Mouse (Mus musculus): ENCODE results near the gene Senp8. TPM values are rescaled to one million over a fixed set of nuclear protein-coding genes. Genes with fewer than 3 reads are reported as not detected.
"Not testable (repeated sequence)": the region's sequence is repeated elsewhere in the genome, so short reads cannot be mapped to it uniquely, and the experiment has no call there.

Gene Senp8
- total RNA-seq (2021): 1 to 10 TPM; 4.8 to 7.5 TPM
- long read RNA-seq, experiment 1, partial matches to known transcripts: 0 of 4 reads
- long read RNA-seq, experiment 1, other reads (novel, unspliced or antisense): 0 of 4 reads
- long read RNA-seq, experiment 2, partial matches to known transcripts: 1 of 7 reads
- long read RNA-seq, experiment 2, other reads (novel, unspliced or antisense): 2 of 7 reads

DNA sequence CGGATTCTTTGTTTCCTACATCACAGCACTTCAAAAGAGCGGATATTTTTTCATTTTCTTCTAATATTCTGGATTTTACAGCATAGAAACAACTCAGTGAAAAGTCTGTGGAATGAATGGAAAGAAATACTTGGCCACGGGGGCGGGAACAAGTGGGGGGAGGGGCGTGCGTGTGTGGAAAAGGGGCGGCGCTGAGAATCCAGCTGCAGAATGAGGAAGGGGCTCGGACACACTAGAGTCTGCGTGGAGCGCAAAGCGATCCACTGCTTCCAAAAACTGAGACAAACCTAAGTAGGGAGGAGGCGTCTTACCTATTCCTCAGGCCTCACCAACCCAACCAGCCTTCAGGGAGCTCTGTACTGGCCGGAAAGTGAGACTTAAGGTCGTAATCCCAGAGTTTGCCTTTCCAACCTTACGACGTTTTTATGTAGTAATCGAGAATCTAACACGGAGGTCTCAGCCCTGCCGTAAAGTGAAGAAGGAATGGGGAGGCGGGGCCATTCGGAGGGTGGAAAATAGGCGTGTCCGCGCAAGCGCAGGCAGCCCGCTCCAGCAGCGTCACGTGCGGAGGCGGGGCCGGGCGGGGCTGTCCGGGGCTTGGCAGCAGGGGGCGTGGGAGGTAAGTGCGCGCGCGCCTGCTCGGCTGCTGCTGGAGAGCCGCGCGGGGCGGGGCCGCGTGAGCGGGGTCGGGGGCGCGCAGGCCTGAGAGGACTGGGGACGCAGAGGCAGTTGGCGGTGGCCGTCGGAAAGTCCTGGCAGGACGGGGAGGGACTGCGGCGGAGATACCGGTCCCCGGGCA is at the start of gene Senp8, which contains the start of gene Myo9a:
Senp8 (minus strand) TSS at position 444 of the 799 bp plus-strand sequence.
Myo9a (plus strand) TSS at position 630 of the 799 bp plus-strand sequence.
- DNase-seq (ENCODE audit: low spot score in 2 of 2): peak; percentile 99
- intact Hi-C loops (cut with DNase I): loop anchor here (5.0 kb wide), 1 partner anchor 58 kb away; no protein-coding TSS in a partner anchor

DNA sequence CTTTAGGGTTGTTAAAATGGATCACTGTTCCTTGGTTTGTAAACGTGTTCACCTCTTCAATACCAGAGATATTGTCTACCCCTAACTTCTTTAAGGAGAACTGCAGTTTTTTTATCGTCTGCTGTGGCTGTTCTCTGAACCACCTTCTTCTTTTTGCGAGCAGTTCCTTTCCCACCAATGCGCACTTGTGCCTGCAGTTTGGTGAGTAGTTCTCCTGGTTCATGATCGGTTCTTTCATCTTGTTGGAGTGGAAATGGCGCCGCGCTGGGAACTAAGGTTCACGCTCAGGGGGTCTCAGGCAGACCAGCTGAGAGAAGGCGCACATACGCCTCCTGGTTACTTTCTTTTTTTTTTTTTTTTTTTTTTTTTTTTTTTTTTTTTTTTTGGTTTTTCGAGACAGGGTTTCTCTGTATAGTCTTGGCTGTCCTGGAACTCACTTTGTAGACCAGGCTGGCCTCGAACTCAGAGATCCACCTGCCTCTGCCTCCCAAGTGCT is 16.5 kb upstream of the Senp8 start:
- intact Hi-C loops (cut with DNase I); DNase-seq (ENCODE audit: low spot score in 2 of 2): not testable (repeated sequence)

DNA sequence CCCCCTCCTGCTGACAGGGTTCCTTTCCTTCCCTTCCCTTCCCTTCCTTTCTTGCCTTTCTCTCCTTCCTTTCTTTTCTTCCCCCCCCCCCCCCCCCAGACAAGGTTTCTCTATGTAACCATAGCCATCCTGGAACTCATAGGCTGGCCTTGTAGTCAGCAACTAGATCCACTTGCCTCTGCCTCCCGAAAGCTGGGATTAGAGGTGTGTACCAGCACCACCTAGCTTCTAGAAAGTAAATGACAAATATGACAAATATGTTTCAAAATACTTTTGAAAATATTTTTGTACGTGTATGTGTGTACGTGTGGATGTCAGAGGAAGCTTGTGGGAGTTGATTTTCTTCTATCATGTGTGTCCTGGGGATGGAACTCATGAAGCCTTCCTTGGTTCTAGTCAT is 10.0 kb upstream of the Senp8 start:
- no peak for DNase-seq (ENCODE audit: low spot score in 2 of 2)
- intact Hi-C loops (cut with DNase I): no loop called here

GRCm38 (mm10) chr9:59757016-59757415 is 6.5 kb upstream of the Senp8 start:
- DNase-seq (ENCODE audit: low spot score in 2 of 2); intact Hi-C loops (cut with DNase I): not testable (repeated sequence)

- DNase-seq (ENCODE audit: low spot score in 2 of 2): no peak
- intact Hi-C loops (cut with DNase I): no loop called here
Observed at GRCm38 (mm10) chr9:59755199-59755598, 4.7 kb upstream of the Senp8 start.

DNA sequence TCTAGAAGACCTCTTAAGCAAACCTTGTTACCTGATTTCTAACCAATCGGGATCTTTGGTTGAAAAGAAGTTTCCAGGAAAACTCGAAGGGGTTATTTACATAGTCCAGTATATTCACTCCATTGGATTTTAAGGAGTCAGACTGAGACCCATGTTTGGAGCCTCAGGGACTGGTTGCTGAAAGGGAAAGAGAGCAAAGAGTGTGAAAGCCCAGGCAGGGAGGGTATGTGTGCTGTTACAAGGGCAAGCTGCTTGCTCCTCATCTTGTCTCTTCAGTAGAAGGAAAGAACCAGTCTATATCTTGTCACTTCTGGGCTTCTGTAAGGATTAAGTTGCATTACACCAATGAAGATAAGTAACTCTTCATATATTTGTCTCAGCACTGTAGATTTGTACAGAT is 1.5 kb upstream of the Senp8 start:
- intact Hi-C loops (cut with DNase I): loop anchor here (5.0 kb wide), 1 partner anchor 60 kb away; no protein-coding TSS in a partner anchor

DNA sequence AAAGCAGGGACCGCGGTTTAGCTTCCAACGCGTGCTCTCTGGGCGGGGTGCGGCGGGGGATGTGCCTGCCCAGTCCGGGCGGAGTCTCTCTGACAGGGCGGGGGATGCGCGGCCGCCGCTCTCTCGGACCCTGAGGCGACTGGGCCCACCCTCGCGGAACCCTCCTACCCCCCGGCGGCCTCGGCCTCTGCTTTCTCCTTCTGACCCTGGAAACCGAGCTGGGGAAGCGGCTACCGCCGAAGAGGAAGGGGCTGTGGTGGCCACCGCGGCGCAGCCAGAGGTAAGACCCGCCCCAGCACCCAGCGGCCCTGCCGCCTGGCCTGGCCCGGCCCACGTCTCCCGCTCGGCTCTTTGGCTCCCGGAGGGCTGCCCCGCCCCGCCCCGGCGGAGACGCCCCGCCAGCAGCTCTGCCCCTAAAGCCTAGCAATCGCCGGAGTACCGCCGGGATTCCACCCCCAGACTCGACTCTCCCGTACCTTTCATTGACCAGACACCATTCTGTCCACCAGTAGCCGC is 614 bp upstream of the Senp8 start:
- peak; percentile 45 to 67 for DNase-seq (ENCODE audit: low spot score in 2 of 2)
- intact Hi-C loops (cut with DNase I): loop anchor here (5.0 kb wide), 1 partner anchor 59 kb away; no protein-coding TSS in a partner anchor

More for the DNA sequence above, 1.5 kb upstream of the Senp8 start:
- no peak for DNase-seq (ENCODE audit: low spot score in 2 of 2)

- no peak for DNase-seq (ENCODE audit: low spot score in 2 of 2)
- intact Hi-C loops (cut with DNase I): loop anchor here (5.0 kb wide), 1 partner anchor 57 kb away; no protein-coding TSS in a partner anchor
Observed at GRCm38 (mm10) chr9:59749581-59750265, 787 bp downstream of the Senp8 start.

DNA sequence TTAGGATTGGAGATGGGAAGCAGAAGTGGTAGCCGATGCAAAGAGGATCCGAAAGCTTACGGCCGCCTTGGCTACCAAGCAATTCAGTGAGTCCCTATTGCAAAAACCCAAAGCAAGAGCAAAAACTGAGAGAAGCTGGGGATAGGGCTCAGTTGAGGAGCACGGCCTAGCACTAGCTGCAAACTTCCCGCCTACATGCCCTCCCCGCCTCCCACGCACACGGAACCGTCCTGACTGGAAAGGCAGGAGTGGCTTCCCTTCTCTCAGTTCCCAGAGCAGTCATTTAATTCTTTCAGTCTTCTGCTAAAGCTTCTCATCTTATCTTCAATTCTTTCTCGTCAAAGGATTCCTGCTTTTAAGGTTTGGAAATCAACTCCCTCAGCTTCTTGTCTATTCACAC is 1.5 kb downstream of the Senp8 start:
- no peak for DNase-seq (ENCODE audit: low spot score in 2 of 2)
- intact Hi-C loops (cut with DNase I): no loop called here

GRCm38 (mm10) chr9:59748387-59748786 is 2.1 kb downstream of the Senp8 start:
- DNase-seq (ENCODE audit: low spot score in 2 of 2): no peak
- intact Hi-C loops (cut with DNase I): no loop called here

- intact Hi-C loops (cut with DNase I): no loop called here
- DNase-seq (ENCODE audit: low spot score in 2 of 2): no peak
Observed at GRCm38 (mm10) chr9:59743903-59744302, 6.6 kb downstream of the Senp8 start.

DNA sequence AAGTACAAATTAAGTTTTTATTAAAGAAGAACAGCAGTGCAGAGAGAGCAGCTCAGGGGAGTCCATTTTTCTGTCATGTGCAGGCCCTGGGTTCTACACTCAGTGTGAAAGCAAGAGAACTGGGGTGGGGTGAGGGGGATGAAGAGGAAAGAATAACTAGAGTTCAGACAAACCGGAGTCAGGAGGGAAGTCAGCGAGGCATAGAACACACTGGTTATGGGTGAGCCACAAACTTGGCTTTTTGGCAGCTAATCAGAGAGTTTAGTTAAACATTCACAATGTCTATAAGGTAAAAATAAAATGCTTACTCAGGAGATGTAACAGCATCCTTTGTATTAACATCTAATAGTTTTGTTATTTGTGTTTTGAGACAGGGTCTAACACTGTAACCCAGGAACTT is 9.9 kb downstream of the Senp8 start:
- intact Hi-C loops (cut with DNase I): no loop called here
- DNase-seq (ENCODE audit: low spot score in 2 of 2): no peak

GRCm38 (mm10) chr9:59735394-59735793 is 15.1 kb downstream of the Senp8 start:
- DNase-seq (ENCODE audit: low spot score in 2 of 2): no peak
- intact Hi-C loops (cut with DNase I): no loop called here

GRCm38 (mm10) chr9:59733075-59733474 is 17.4 kb downstream of the Senp8 start:
- no peak for DNase-seq (ENCODE audit: low spot score in 2 of 2)
- intact Hi-C loops (cut with DNase I): no loop called here

- no peak for DNase-seq (ENCODE audit: low spot score in 2 of 2)
- intact Hi-C loops (cut with DNase I): no loop called here
Observed at GRCm38 (mm10) chr9:59731136-59731535, 19.4 kb downstream of the Senp8 start.

- intact Hi-C loops (cut with DNase I): loop anchor here (10.0 kb wide), 1 partner anchor 237 kb away; the partner anchor contains the start of gene Nr2e3
- DNase-seq (ENCODE audit: low spot score in 2 of 2): no peak
Observed at GRCm38 (mm10) chr9:59727569-59728286, 22.8 kb downstream of the Senp8 start.

- intact Hi-C loops (cut with DNase I): loop anchor here (10.0 kb wide), 1 partner anchor 239 kb away; the partner anchor contains the start of gene Nr2e3
- DNase-seq (ENCODE audit: low spot score in 2 of 2): no peak
Observed at GRCm38 (mm10) chr9:59725515-59725914, 25.0 kb downstream of the Senp8 start.

DNA sequence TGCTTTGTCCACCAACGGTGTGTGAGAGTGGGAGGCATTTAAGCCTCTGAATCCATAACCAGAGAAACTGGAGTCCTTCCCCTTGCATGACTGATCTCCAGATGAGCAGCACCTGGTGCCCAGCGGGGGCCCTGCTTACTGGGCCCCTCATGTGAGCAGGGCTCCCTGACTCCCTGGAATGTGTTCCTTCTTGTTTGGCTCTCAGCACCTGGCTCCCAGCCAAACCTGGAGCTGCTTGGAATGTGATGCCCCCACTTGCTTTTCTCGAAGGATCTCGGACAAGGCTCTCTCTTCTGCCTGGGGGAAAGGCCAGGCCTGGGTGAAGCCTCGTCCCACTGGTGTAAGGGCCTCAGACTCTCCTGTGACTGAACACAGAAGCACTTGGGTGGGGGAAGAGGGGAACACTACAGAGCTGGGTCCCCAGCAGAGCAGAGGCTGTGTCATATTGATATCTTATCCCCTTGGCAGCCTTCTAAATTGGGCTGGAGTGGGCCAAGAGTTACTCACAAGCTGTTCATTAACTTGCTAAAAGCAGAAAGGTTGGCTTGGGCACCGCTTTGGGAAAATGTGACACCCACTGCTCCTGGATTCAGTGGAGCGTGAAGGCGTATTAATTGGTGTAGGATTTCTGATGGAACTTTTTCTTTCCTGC is 26.6 kb downstream of the Senp8 start:
- intact Hi-C loops (cut with DNase I): loop anchor here (5.0 to 10.0 kb wide), 2 partner anchors 241 to 513 kb away; partner anchors contain the start of gene Nr2e3
- DNase-seq (ENCODE audit: low spot score in 2 of 2): peak; percentile 39 to 41
